Mouse (Mus musculus): ENCODE results near the gene Tcl1. TPM values are rescaled to one million over a fixed set of nuclear protein-coding genes. Genes with fewer than 3 reads are reported as not detected.

Gene Tcl1
- not detected for polyA plus RNA-seq (2014; fragmentation: Illumina TruSeq; extraction: RNeasy Lipid Tissue Mini Kit (QIAGEN cat#74804); ENCODE audit: low replicate concordance)

DNA sequence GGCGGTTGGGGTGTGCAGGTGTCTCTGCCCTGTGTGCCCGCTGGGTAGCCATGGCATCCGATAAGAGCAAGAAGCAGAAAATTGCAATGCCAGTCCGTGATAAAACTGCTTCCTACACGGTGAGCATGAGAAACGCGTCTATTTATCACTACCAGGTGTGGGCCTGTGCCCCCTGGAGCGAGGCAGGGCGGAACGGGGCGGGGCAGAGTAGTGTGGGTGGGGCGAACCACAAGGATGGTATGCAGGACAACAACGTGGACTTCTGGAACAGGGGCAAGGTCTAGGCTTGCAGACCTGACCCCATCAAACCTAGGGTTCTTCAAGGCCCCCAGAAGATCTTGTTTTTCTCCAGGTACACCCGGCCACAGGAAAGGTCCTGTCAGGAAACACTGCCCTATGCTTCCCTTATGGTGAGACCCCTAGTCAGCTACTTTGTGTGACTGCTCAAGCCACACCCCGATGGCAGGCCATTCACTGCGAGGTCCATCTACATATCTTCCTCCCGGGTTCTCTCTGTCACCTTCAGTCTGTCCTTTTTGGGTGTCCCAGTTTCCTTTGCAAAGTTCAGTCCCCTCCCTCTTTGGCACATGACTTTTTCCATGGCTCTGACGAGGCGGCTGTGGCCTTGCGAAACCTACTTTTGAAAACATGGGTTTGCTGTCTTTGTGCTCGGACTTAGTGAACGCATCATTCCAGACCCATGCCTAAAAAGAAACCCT lies at the start of gene Tcl1:
Gene Tcl1 (minus strand): TSS at position 193 of the 719 bp plus-strand sequence.

DNA sequence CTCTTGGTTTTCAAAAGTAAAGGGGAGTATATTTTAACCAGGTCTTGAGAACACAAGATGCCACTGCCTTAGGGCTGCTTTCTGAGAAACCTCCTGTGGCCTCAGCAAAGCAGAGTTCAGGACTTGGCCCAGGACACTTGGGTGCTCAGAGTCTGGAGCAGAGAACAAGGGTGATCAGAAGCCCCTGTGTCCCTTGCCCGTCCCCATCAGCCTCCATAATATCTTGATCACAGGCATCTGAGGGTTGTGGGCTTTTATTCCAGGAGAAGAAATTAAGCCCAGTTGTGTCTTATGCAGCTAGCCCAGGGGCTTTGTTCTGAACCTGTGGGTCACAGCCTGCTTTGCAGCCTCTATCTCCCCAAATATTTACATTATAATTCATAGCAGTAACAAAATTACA lies 20.9 kb downstream of the Tcl1 start, which contains the start of gene Tcl1b4:
Gene Tcl1b4 (plus strand): TSS at position 301 of the 400 bp plus-strand sequence.

DNA sequence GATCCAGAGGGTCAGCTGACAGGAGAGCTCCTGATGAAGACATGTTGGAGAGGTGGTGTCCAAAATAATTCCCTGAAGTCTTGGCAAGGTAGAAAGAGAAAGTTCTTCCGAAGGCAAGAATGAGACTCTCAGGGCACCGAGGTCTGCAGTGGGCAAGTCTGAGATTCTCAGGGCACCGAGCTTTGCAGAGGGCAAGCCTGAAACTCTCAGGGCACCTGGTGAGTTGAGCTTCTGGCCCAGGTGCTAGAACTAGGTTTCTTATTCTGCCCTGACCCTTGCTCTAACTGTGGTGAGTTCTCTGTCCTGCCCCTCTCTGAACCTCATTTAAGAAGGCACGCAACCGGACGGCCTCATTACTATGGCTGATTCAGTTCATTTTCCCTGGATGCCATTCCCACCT lies 31.9 kb downstream of the Tcl1 start, which contains the start of gene Tcl1b3:
Gene Tcl1b3 (plus strand): TSS at position 301 of the 400 bp plus-strand sequence.

DNA sequence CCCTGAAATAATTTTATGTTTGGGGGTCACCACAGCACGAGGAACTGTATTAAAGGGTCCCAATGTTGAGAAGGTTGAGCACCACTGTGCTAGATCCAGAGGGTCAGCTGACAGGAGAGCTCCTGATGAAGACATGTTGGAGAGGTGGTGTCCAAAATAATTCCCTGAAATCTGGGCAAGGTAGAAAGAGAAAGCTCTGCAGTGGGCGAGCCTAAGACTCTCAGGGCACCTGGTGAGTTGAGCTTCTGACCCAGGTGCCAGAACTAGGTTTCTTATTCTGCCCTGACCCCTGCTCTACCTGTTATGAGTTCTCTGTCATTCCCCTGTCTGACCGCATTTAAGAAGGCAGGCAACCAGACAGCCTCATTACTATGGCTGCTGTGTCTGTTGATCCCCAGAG lies 46.5 kb downstream of the Tcl1 start, which contains the start of gene Tcl1b5:
Gene Tcl1b5 (plus strand): TSS at position 301 of the 400 bp plus-strand sequence.

Other genes starting within 250 kb of the Tcl1 start
- 0.89 TPM for gene Syne3, start 213.0 kb downstream of the Tcl1 start, polyA plus RNA-seq (2014; fragmentation: Illumina TruSeq; extraction: RNeasy Lipid Tissue Mini Kit (QIAGEN cat#74804); ENCODE audit: low replicate concordance)
- 20.4 TPM for gene Glrx5, start 190.1 kb downstream of the Tcl1 start, polyA plus RNA-seq (2014; fragmentation: Illumina TruSeq; extraction: RNeasy Lipid Tissue Mini Kit (QIAGEN cat#74804); ENCODE audit: low replicate concordance)
- gene Tcl1b2, start 76.8 kb downstream of the Tcl1 start, polyA plus RNA-seq (2014; fragmentation: Illumina TruSeq; extraction: RNeasy Lipid Tissue Mini Kit (QIAGEN cat#74804); ENCODE audit: low replicate concordance) = not detected
- gene Tcl1b1, start 63.1 kb downstream of the Tcl1 start, polyA plus RNA-seq (2014; fragmentation: Illumina TruSeq; extraction: RNeasy Lipid Tissue Mini Kit (QIAGEN cat#74804); ENCODE audit: low replicate concordance) = not detected
- not detected for gene Tcl1b5, start 46.4 kb downstream of the Tcl1 start, polyA plus RNA-seq (2014; fragmentation: Illumina TruSeq; extraction: RNeasy Lipid Tissue Mini Kit (QIAGEN cat#74804); ENCODE audit: low replicate concordance)
- not detected for gene Tcl1b3, start 31.8 kb downstream of the Tcl1 start, polyA plus RNA-seq (2014; fragmentation: Illumina TruSeq; extraction: RNeasy Lipid Tissue Mini Kit (QIAGEN cat#74804); ENCODE audit: low replicate concordance)
- gene Tcl1b4, start 20.8 kb downstream of the Tcl1 start, polyA plus RNA-seq (2014; fragmentation: Illumina TruSeq; extraction: RNeasy Lipid Tissue Mini Kit (QIAGEN cat#74804); ENCODE audit: low replicate concordance) = not detected
- not detected for gene Tunar, start 111.1 kb upstream of the Tcl1 start, polyA plus RNA-seq (2014; fragmentation: Illumina TruSeq; extraction: RNeasy Lipid Tissue Mini Kit (QIAGEN cat#74804); ENCODE audit: low replicate concordance)
- gene D430019H16Rik, start 231.1 kb upstream of the Tcl1 start, polyA plus RNA-seq (2014; fragmentation: Illumina TruSeq; extraction: RNeasy Lipid Tissue Mini Kit (QIAGEN cat#74804); ENCODE audit: low replicate concordance) = 0.48 TPM

Data from small intestine, adult 10 weeks (tissue).